Mouse (Mus musculus) forebrain, embryonic 11.5 days (tissue): ENCODE data around the gene Rabac1. TPM values are rescaled to one million over a fixed set of nuclear protein-coding genes. Genes with fewer than 3 reads are reported as not detected.

Source experiments
- ATAC-seq: fragments of 200-750 bp; cut with Nextera tagmentation; replicated peaks from 2 replicates; pipeline ENCODE4 v1.8.0; 2017; ENCODE audit warnings: moderate TSS enrichment; ENCODE audit not compliant: low FRiP score
- DNase-seq: peaks from one replicate; pipeline ENCODE4 v3.0.0-alpha.2; 2017; ENCODE audit warnings: low spot score
- H3K27ac ChIP-seq: fragments of 300-500 bp; sonication (generic); 2 replicates; pipeline ENCODE4 v1.5.1; 2014; ENCODE audit warnings: low read depth, low read length
- H3K27me3 ChIP-seq: fragments of 300-500 bp; sonication (generic); 2 replicates; pipeline ENCODE4 v1.6.1; 2014; ENCODE audit warnings: mild to moderate bottlenecking, low read length, mixed read lengths; ENCODE audit not compliant: control insufficient read depth, insufficient read depth
- H3K36me3 ChIP-seq: fragments of 300-500 bp; sonication (generic); 2 replicates; pipeline ENCODE4 v1.6.1; 2014; ENCODE audit warnings: mild to moderate bottlenecking, low read length, moderate library complexity, mixed read lengths; ENCODE audit not compliant: control insufficient read depth, insufficient read depth
- H3K4me1 ChIP-seq: fragments of 300-500 bp; sonication (generic); replicated peaks from 2 replicates; pipeline ENCODE4 v1.6.1; 2014; ENCODE audit warnings: low read length, mixed read lengths; ENCODE audit not compliant: control insufficient read depth, insufficient read depth
- H3K4me2 ChIP-seq: fragments of 300-500 bp; sonication (generic); 2 replicates; pipeline ENCODE4 v1.6.1; 2014; ENCODE audit warnings: low read depth, mild to moderate bottlenecking, low read length, moderate library complexity, mixed read lengths; ENCODE audit not compliant: severe bottlenecking
- H3K4me3 ChIP-seq: fragments of 300-500 bp; sonication (generic); 2 replicates; pipeline ENCODE4 v1.5.1; 2014; ENCODE audit warnings: low read depth, low read length
- H3K9ac ChIP-seq: fragments of 300-500 bp; sonication (generic); 2 replicates; pipeline ENCODE4 v1.6.1; 2014; ENCODE audit warnings: low read length
- H3K9me3 ChIP-seq: fragments of 300-500 bp; sonication (generic); 2 replicates; pipeline ENCODE4 v1.6.1; 2016; ENCODE audit warnings: low read length, mixed read lengths; ENCODE audit not compliant: control insufficient read depth
- WGBS: fragments of 180-500 bp; shearing (Covaris S2); extraction: QIAGEN DNeasy Blood & Tissue Kit; methylation state at CpG from one replicate; pipeline ENCODE4 v1.1.7; 2014; 5-methylcytosine and 5-hydroxymethylcytosine counted together
- microRNA-seq: library from miRNA; unstranded; fragments of <30 nt; microRNA quantifications from one replicate; pipeline ENCODE4, GENCODE M21; 2016; ENCODE audit not compliant: insufficient number of aligned reads
- polyA plus RNA-seq: library from polyadenylated mRNA; unstranded; fragments of >200 nt; fragmentation: Nextera tagmentation; extraction: Ambion mirVana; gene quantifications from 2 replicates; pipeline ENCODE4 v1.2.1, GENCODE M21; 2014

The Rabac1 gene
- polyA plus RNA-seq, 1 experiment from 2014 or later = 82.6 TPM

DNA sequence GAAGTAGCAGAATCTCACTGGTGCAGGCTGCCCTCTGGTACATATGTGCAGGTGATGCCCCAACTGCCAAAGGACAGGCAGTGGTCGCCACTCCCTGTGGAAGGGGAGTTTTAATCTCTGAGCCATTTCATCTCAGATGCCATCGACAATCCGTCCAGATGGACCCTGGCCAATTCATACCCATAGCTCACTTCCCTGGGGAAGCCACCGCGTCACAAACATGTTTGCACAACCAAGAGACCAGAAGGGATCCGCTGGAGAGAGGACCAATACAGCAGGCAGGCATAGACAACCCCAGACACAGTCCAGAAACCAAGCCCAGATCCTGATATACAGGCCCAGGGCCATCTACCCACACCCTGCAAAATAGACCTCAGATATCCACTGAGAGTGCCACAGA lies 42.1 kb downstream of the Rabac1 start:
- Histone ChIP-seq H3K4me3 (no peak overlapping the region), H3K4me1 (peaks cover 5% of the 10 kb centered on the region; the same call in 1 of the 2 replicates), H3K9me3 (no peaks in the 10 kb centered on the region), H3K27me3 (peaks cover 58% of the 10 kb centered on the region), H3K9ac (no peak overlapping the region), H3K27ac (no peak overlapping the region), H3K4me2 (no peak overlapping the region), H3K36me3 (no peaks in the 10 kb centered on the region)
- no peak for ATAC-seq
- 54% methylated on average over 6 of the region's 6 CpGs for WGBS
- no peak for DNase-seq

Small RNA genes lying within 50 kb of the gene (microRNA-seq; reads per million reads assigned to microRNA genes)
- gene Mir7046 = not detected
- gene Mir7047 = not detected

Other genes starting within 250 kb of the Rabac1 start
- not detected in 2 replicates for gene Gm4763, start 245.8 kb downstream of the Rabac1 start, polyA plus RNA-seq
- not detected in 2 replicates for gene Cd177, start 212.4 kb downstream of the Rabac1 start, polyA plus RNA-seq
- gene Ceacam10, start 195.5 kb downstream of the Rabac1 start, polyA plus RNA-seq = not detected in 2 replicates
- gene Gm9844, start 110.5 kb downstream of the Rabac1 start, polyA plus RNA-seq = 15.5 and 15.9 TPM in 2 replicates
- gene Lypd4, start 102.8 kb downstream of the Rabac1 start, polyA plus RNA-seq = not detected in 2 replicates
- not detected in 2 replicates for gene Dmrtc2, start 102.7 kb downstream of the Rabac1 start, polyA plus RNA-seq
- gene Rps19, start 88.4 kb downstream of the Rabac1 start, polyA plus RNA-seq = 1,722 and 1,731 TPM in 2 replicates
- 0.31 and 0.37 TPM in 2 replicates for gene Cd79a, start 75.4 kb downstream of the Rabac1 start, polyA plus RNA-seq
- gene Arhgef1, start 69.8 kb downstream of the Rabac1 start, polyA plus RNA-seq = 65.7 and 69.5 TPM in 2 replicates
- 0.32 and 0.55 TPM in 2 replicates for gene Gm4881, start 28.3 kb downstream of the Rabac1 start, polyA plus RNA-seq
- gene Atp1a3, start 33.2 kb upstream of the Rabac1 start, polyA plus RNA-seq = 36.3 and 40.2 TPM in 2 replicates
- 13.6 and 14.0 TPM in 2 replicates for gene Grik5, start 99.6 kb upstream of the Rabac1 start, polyA plus RNA-seq
- 34.3 and 38.3 TPM in 2 replicates for gene Zfp574, start 99.8 kb upstream of the Rabac1 start, polyA plus RNA-seq
- 16.8 and 19.9 TPM in 2 replicates for gene Pou2f2, start 207.0 kb upstream of the Rabac1 start, polyA plus RNA-seq
- 11.2 TPM in 2 replicates for gene Dedd2, start 247.9 kb upstream of the Rabac1 start, polyA plus RNA-seq
- gene Zfp526, start 248.7 kb upstream of the Rabac1 start, polyA plus RNA-seq = 3.5 and 3.8 TPM in 2 replicates